Mouse (Mus musculus) erythroblast, embryonic 14.5 days (primary cell): ENCODE measurements around the gene Inhbc. TPM values are rescaled to one million over a fixed set of nuclear protein-coding genes. Genes with fewer than 3 reads are reported as not detected.
A peak's percentile ranks its signal among the peaks of the same experiment; 100 is the strongest.

ENCODE experiments used
- H3K27me3 ChIP-seq: 2 replicates; pipeline ENCODE4 v1.6.1; 2012; ENCODE audit warnings: inconsistent platforms; ENCODE audit not compliant: control insufficient read depth
- H3K36me3 ChIP-seq: 2 replicates; pipeline ENCODE4 v1.6.1; 2012; ENCODE audit warnings: mild to moderate bottlenecking, inconsistent platforms; ENCODE audit not compliant: control insufficient read depth
- H3K4me1 ChIP-seq: 2 replicates; pipeline ENCODE4 v1.6.1; 2012; ENCODE audit warnings: inconsistent platforms; ENCODE audit not compliant: control insufficient read depth
- H3K4me3 ChIP-seq: replicated peaks from 2 replicates; pipeline ENCODE3; 2012; ENCODE audit warnings: moderate library complexity, mild to moderate bottlenecking, inconsistent platforms
- H3K9me3 ChIP-seq: 2 replicates; pipeline ENCODE4 v1.6.1; 2012; ENCODE audit warnings: low read length, inconsistent platforms, mixed read lengths; ENCODE audit not compliant: control insufficient read depth
- GATA1 ChIP-seq: IDR thresholded peaks from 2 replicates; pipeline ENCODE4 v1.6.1; 2012; ENCODE audit warnings: low read length, inconsistent platforms, mixed read lengths
- TAL1 ChIP-seq: IDR thresholded peaks from 3 replicates; pipeline ENCODE4 v1.6.1; 2012; ENCODE audit warnings: low read length, inconsistent platforms, mixed read lengths
- polyA plus RNA-seq: library from polyadenylated mRNA; stranded (reverse); fragments of >175 nt; gene quantifications from 2 replicates; pipeline ENCODE4 v1.2.3, GENCODE M21; 2012

Inhbc gene
- polyA plus RNA-seq, 1 experiment: not detected

- peaks cover 9% of the 10 kb centered on the region; the same call in 1 of the 2 replicates for H3K4me1 ChIP-seq
- no peak for TF ChIP-seq GATA1
- no peaks in the 10 kb centered on the region; the same call in 1 of the 2 replicates for H3K36me3 ChIP-seq
- peaks cover 14% of the 10 kb centered on the region for H3K27me3 ChIP-seq
- no peaks in the 10 kb centered on the region for H3K9me3 ChIP-seq
- no peak within 1 kb of the TSS for H3K4me3 ChIP-seq
These were observed 16.0 kb downstream of the Inhbc start, which contains the start of gene Inhbe for GRCm38 (mm10) chr10:127353909-127354895. Inhbe (minus strand) TSS chr10:127354411.

- Histone ChIP-seq H3K4me1 (peaks cover 9% of the 10 kb centered on the region; the same call in 1 of the 2 replicates), H3K27me3 (peaks cover 14% of the 10 kb centered on the region), H3K4me3 (no peak overlapping the region)
These were observed 17.5 kb downstream of the Inhbc start for GRCm38 (mm10) chr10:127352766-127353165.

GRCm38 (mm10) chr10:127352187-127352586 is 18.0 kb downstream of the Inhbc start:
- Histone ChIP-seq H3K9me3 (no peaks in the 10 kb centered on the region), H3K4me3 (no peak overlapping the region), H3K36me3 (no peaks in the 10 kb centered on the region; the same call in 1 of the 2 replicates), H3K27me3 (peaks cover 14% of the 10 kb centered on the region), H3K4me1 (peaks cover 9% of the 10 kb centered on the region; the same call in 1 of the 2 replicates)
- TF ChIP-seq GATA1: no peak
- TF ChIP-seq TAL1: no peak

More at GRCm38 (mm10) chr10:127352766-127353165, 17.5 kb downstream of the Inhbc start:
- no peak for TF ChIP-seq TAL1
- no peak for TF ChIP-seq GATA1
- no peaks in the 10 kb centered on the region; the same call in 1 of the 2 replicates for H3K36me3 ChIP-seq
- no peaks in the 10 kb centered on the region for H3K9me3 ChIP-seq

- peaks cover 9% of the 10 kb centered on the region; the same call in 1 of the 2 replicates for H3K4me1 ChIP-seq
- TF ChIP-seq TAL1: no peak
- no peak for TF ChIP-seq GATA1
- no peak overlapping the region for H3K4me3 ChIP-seq
- H3K9me3 ChIP-seq: no peaks in the 10 kb centered on the region
- peaks cover 14% of the 10 kb centered on the region for H3K27me3 ChIP-seq
- H3K36me3 ChIP-seq: no peaks in the 10 kb centered on the region
These were observed 18.5 kb downstream of the Inhbc start for GRCm38 (mm10) chr10:127351719-127352118.

- Histone ChIP-seq H3K27me3 (peaks cover 14% of the 10 kb centered on the region), H3K4me3 (no peak overlapping the region), H3K4me1 (peaks cover 9% of the 10 kb centered on the region; the same call in 1 of the 2 replicates), H3K9me3 (no peaks in the 10 kb centered on the region), H3K36me3 (no peaks in the 10 kb centered on the region)
- TF ChIP-seq TAL1: no peak
- TF ChIP-seq GATA1: no peak
These were observed 19.0 kb downstream of the Inhbc start for GRCm38 (mm10) chr10:127351285-127351595.

- peak overlapping the region; percentile 14 for H3K4me3 ChIP-seq
- TF ChIP-seq TAL1 (no peak), GATA1 (no peak)
- no peaks in the 10 kb centered on the region for H3K36me3 ChIP-seq
- peaks cover 9% of the 10 kb centered on the region; the same call in 1 of the 2 replicates for H3K4me1 ChIP-seq
- peaks cover 14% of the 10 kb centered on the region for H3K27me3 ChIP-seq
- no peaks in the 10 kb centered on the region for H3K9me3 ChIP-seq
These were observed 19.5 kb downstream of the Inhbc start for GRCm38 (mm10) chr10:127350594-127351284.

- TF ChIP-seq TAL1 (no peak), GATA1 (no peak)
- H3K4me1 ChIP-seq: peaks cover 9% of the 10 kb centered on the region; the same call in 1 of the 2 replicates
- H3K36me3 ChIP-seq: no peaks in the 10 kb centered on the region
- H3K4me3 ChIP-seq: no peak overlapping the region
- H3K27me3 ChIP-seq: peaks cover 19% of the 10 kb centered on the region
- peaks cover 2% of the 10 kb centered on the region; the same call in 1 of the 2 replicates for H3K9me3 ChIP-seq
These were observed 20.4 kb downstream of the Inhbc start for GRCm38 (mm10) chr10:127349810-127350209.

GRCm38 (mm10) chr10:127348957-127349356 is 21.3 kb downstream of the Inhbc start:
- TF ChIP-seq TAL1: no peak
- no peak for TF ChIP-seq GATA1
- no peaks in the 10 kb centered on the region for H3K36me3 ChIP-seq
- H3K27me3 ChIP-seq: peaks cover 15% of the 10 kb centered on the region
- peaks cover 3% of the 10 kb centered on the region; the same call in 1 of the 2 replicates for H3K9me3 ChIP-seq
- peaks cover 9% of the 10 kb centered on the region; the same call in 1 of the 2 replicates for H3K4me1 ChIP-seq
- no peak overlapping the region for H3K4me3 ChIP-seq
